18 mouse cellular contexts compared by ENCODE assay signal in the genomic region with DNA sequence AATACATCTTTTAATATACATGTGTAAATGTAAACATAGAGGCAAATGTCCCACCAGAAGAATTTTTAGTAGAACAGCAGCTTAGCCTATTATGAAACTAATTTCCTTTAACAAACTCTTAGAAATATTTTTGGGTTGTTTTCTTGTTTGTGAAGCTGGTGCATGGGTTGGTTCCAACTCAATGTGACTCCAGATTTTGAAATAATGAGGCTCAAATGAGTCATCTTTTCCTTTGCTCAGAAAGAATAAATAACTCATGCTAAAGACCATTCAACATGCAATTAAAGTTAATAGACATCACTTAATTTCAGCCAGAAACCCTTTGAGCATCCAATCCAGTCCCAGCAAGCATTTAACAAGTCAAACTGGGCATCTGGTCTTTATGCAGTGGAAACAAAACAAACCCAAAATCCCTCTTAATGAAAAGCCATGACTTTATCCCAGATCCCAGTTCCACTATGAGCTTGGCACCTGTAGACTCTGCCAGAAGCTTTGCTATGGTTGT. TPM values are rescaled to one million over a fixed set of nuclear protein-coding genes. Genes with fewer than 3 reads are reported as not detected.
DNase-seq lines count a peak whose midpoint lies in the region; ATAC-seq and TF ChIP-seq lines count a peak whose summit lies in the region.
"Had no signal": no experiment of that assay in that cellular context is flagged by ENCODE, and none has a peak within 500 bp of the region (broad histone marks: within the 10 kb centered on the region; RNA-seq: fewer than 3 reads in every experiment).

No protein-coding gene starts in this region.

- peak overlapping the region; percentile 60; the same call in 1 of the 2 replicates for H3K27ac ChIP-seq in kidney, adult 2 months (ENCODE audit: insufficient read depth, low read depth, low read length)
- H3K27ac ChIP-seq in kidney, embryonic 14.5 days (ENCODE audit: low read depth, low read length) = no peak overlapping the region
- H3K27ac ChIP-seq in bone marrow macrophage, adult 2 months (ENCODE audit: insufficient read depth, low read depth, low read length) = peak overlapping the region; percentile 82
- H3K27ac ChIP-seq: forebrain, embryonic 12.5 days; hindbrain, postnatal 0 days; midbrain, embryonic 10.5 days; neural tube, embryonic 12.5 days had no signal

- H3K4me3 ChIP-seq in kidney, adult 2 months (ENCODE audit: insufficient read depth, low read depth, low read length) = no peak overlapping the region
- no peak overlapping the region for H3K4me3 ChIP-seq in kidney, embryonic 14.5 days (ENCODE audit: low read length)
- H3K4me3 ChIP-seq in lung, adult 2 months (replicated peaks; ENCODE audit: extremely low read depth, low read depth, low read length) = no peak overlapping the region
- H3K4me3 ChIP-seq in bone marrow macrophage, adult 2 months (ENCODE audit: insufficient read depth, low read length) = no peak overlapping the region
- H3K4me3 ChIP-seq: forebrain, embryonic 12.5 days; limb, embryonic 15.5 days; midbrain, embryonic 10.5 days; neural tube, embryonic 12.5 days had no signal

- no peak for TF ChIP-seq POLR2A in kidney, adult 2 months (IDR thresholded peaks at IDR 0.05; ENCODE audit: low read depth, low read length)
- TF ChIP-seq POLR2A in lung, adult 2 months (IDR thresholded peaks at IDR 0.05; ENCODE audit: borderline replicate concordance, extremely low read depth, low read depth, low read length) = no peak
- no peak for TF ChIP-seq POLR2A in bone marrow macrophage, adult 2 months (IDR thresholded peaks at IDR 0.05; ENCODE audit: borderline replicate concordance, low read depth, low read length)

- ATAC-seq in kidney, embryonic 14.5 days (ENCODE audit: low FRiP score, low TSS enrichment) = no peak
- ATAC-seq: hindbrain, postnatal 0 days had no signal

- H3K9ac ChIP-seq in kidney, embryonic 14.5 days (ENCODE audit: low read depth, low read length) = no peak overlapping the region
- H3K9ac ChIP-seq: forebrain, embryonic 12.5 days; limb, embryonic 15.5 days; neural tube, embryonic 12.5 days had no signal

- no peaks in the 10 kb centered on the region; the same call in 1 of the 2 replicates for H3K4me1 ChIP-seq in kidney, adult 2 months (ENCODE audit: control insufficient read depth, insufficient read depth, low read length)
- H3K4me1 ChIP-seq in kidney, embryonic 14.5 days (ENCODE audit: control insufficient read depth, insufficient read depth, low read length) = no peaks in the 10 kb centered on the region
- H3K4me1 ChIP-seq in lung, adult 2 months (ENCODE audit: control insufficient read depth, insufficient read depth, low read length) = peaks cover 8% of the 10 kb centered on the region
- H3K4me1 ChIP-seq in bone marrow macrophage, adult 2 months (ENCODE audit: control insufficient read depth, insufficient read depth, low read length) = peaks cover 40% of the 10 kb centered on the region
- H3K4me1 ChIP-seq: forebrain, embryonic 12.5 days; limb, embryonic 15.5 days; midbrain, embryonic 10.5 days; neural tube, embryonic 12.5 days had no signal

- H3K27me3 ChIP-seq in kidney, adult 2 months (replicated peaks; ENCODE audit: control insufficient read depth, insufficient read depth, low read length) = no peaks in the 10 kb centered on the region
- H3K27me3 ChIP-seq in kidney, embryonic 14.5 days (ENCODE audit: control insufficient read depth, insufficient read depth, low read length) = no peaks in the 10 kb centered on the region
- H3K27me3 ChIP-seq: forebrain, embryonic 12.5 days; limb, embryonic 15.5 days; neural tube, embryonic 12.5 days had no signal

- H3K4me2 ChIP-seq in kidney, embryonic 14.5 days (replicated peaks; ENCODE audit: low read depth, low read length) = no peak overlapping the region
- H3K4me2 ChIP-seq: forebrain, embryonic 12.5 days; limb, embryonic 15.5 days; neural tube, embryonic 12.5 days had no signal

- no peaks in the 10 kb centered on the region for H3K36me3 ChIP-seq in kidney, adult 2 months (ENCODE audit: control insufficient read depth, insufficient read depth, low read length)
- H3K36me3 ChIP-seq in kidney, embryonic 14.5 days (ENCODE audit: control insufficient read depth, insufficient read depth, low read length) = no peaks in the 10 kb centered on the region
- H3K36me3 ChIP-seq: forebrain, embryonic 12.5 days; limb, embryonic 15.5 days; midbrain, embryonic 10.5 days; neural tube, embryonic 12.5 days had no signal

- no peaks in the 10 kb centered on the region for H3K9me3 ChIP-seq in kidney, embryonic 14.5 days (ENCODE audit: control insufficient read depth, low read length)
- H3K9me3 ChIP-seq: forebrain, embryonic 12.5 days; limb, embryonic 15.5 days; midbrain, embryonic 10.5 days; neural tube, embryonic 12.5 days had no signal

- no peak for TF ChIP-seq CTCF in kidney, adult 2 months (conservative IDR thresholded peaks at IDR 0.05; ENCODE audit: insufficient read depth, insufficient read length, low read depth, low read length)
- TF ChIP-seq CTCF in lung, adult 2 months (IDR thresholded peaks at IDR 0.05; ENCODE audit: insufficient read depth, low read length) = no peak
- no peak for TF ChIP-seq CTCF in bone marrow macrophage, adult 2 months (IDR thresholded peaks at IDR 0.05; ENCODE audit: low read depth, low read length)

- peak; percentile 43 for DNase-seq in kidney, adult 2 months
- peak; percentile 45 for DNase-seq in lung, postnatal 36 days
- DNase-seq in lung, adult 2 months = no peak
- DNase-seq in adrenal gland, adult 8-10 months = no peak
- DNase-seq in MN1 (ENCODE audit: low spot score) = no peak
- DNase-seq: cerebellum, postnatal 14 days; heart, postnatal 4 days; kidney, adult 11 months; lung, adult 18-20 months; right cerebral cortex, postnatal 25 days; thymus, postnatal 14 days had no signal

RNA-seq across cellular contexts. Expression of a gene that starts 14.3 kb away (rescaled TPM):
- polyA plus RNA-seq in kidney, adult 2 months (2012; rRNA removed) = 8.6 and 10.3 TPM in 2 replicates
- polyA plus RNA-seq in kidney, embryonic 14.5 days (2014; fragmentation: Nextera tagmentation; extraction: Ambion mirVana) = 14.0 and 16.0 TPM in 2 replicates
- 81.8 and 82.1 TPM in 2 replicates for polyA plus RNA-seq in lung, adult 2 months (2012; rRNA removed)
- polyA plus RNA-seq in bone marrow macrophage, adult 2 months (2012; ENCODE audit: insufficient read depth, insufficient read length, missing spikeins) = 338 and 370 TPM in 2 replicates
- total RNA-seq in adrenal gland, adult 8-10 months (2022) = 10 to 100 TPM; 16.0 to 29.4 (median 23.4) TPM

RNA-seq across cellular contexts. Expression of a gene that starts 21.1 kb away (rescaled TPM):
- 28.4 and 30.6 TPM in 2 replicates for polyA plus RNA-seq in kidney, adult 2 months (2012; rRNA removed)
- 3.7 and 6.7 TPM in 2 replicates for polyA plus RNA-seq in kidney, embryonic 14.5 days (2014; fragmentation: Nextera tagmentation; extraction: Ambion mirVana)
- 550 and 598 TPM in 2 replicates for polyA plus RNA-seq in lung, adult 2 months (2012; rRNA removed)
- 8.2 and 8.3 TPM in 2 replicates for polyA plus RNA-seq in bone marrow macrophage, adult 2 months (2012; ENCODE audit: insufficient read depth, insufficient read length, missing spikeins)
- total RNA-seq in adrenal gland, adult 8-10 months (2022) = 10 to 100 TPM; 18.6 to 31.2 (median 28.2) TPM

RNA-seq across cellular contexts. Expression of a gene that starts 33.9 kb away (rescaled TPM):
- 0.34 and 0.36 TPM in 2 replicates for polyA plus RNA-seq in kidney, adult 2 months (2012; rRNA removed)
- polyA plus RNA-seq in kidney, embryonic 14.5 days (2014; fragmentation: Nextera tagmentation; extraction: Ambion mirVana) = 0.36 and 0.45 TPM in 2 replicates
- polyA plus RNA-seq in lung, adult 2 months (2012; rRNA removed) = 8.3 and 10.8 TPM in 2 replicates
- polyA plus RNA-seq in bone marrow macrophage, adult 2 months (2012; ENCODE audit: insufficient read depth, insufficient read length, missing spikeins) = not detected in 2 replicates
- under 1 TPM; 0.23 to 0.65 (median 0.33) TPM for total RNA-seq in adrenal gland, adult 8-10 months (2022)

Comparison
In these comparisons a context has a peak if more than half of its experiments do, and no peak if none do; other contexts are left out.
1. DNase-seq: peak in kidney, adult 2 months (single experiment) and lung, postnatal 36 days (single experiment); none in lung, adult 2 months (single experiment), adrenal gland, adult 8-10 months (single experiment) and MN1 (single experiment).
2. RNA of a gene that starts 21.1 kb away (polyA plus RNA-seq): 550 to 598 TPM in lung, adult 2 months; 28.4 to 30.6 TPM in kidney, adult 2 months, 8.2 to 8.3 TPM in bone marrow macrophage, adult 2 months and 3.7 to 6.7 TPM in kidney, embryonic 14.5 days; every median in the first group is over 10 times any median in the second.